Mouse (Mus musculus) heart, postnatal 0 days (tissue): ENCODE results near the gene Sla2.
"Not testable (repeated sequence)": the region's sequence is repeated elsewhere in the genome, so short reads cannot be mapped to it uniquely, and the experiment has no call there.

Experiments used
- CTCF ChIP-seq: IDR thresholded peaks from 2 replicates; pipeline ENCODE4 v1.5.1; 2016; ENCODE audit warnings: antibody characterized with exemption, control low read depth, low read depth
- EP300 ChIP-seq: IDR thresholded peaks from 2 replicates; pipeline ENCODE4 v1.6.1; 2016; ENCODE audit warnings: antibody characterized with exemption, low read depth

DNA sequence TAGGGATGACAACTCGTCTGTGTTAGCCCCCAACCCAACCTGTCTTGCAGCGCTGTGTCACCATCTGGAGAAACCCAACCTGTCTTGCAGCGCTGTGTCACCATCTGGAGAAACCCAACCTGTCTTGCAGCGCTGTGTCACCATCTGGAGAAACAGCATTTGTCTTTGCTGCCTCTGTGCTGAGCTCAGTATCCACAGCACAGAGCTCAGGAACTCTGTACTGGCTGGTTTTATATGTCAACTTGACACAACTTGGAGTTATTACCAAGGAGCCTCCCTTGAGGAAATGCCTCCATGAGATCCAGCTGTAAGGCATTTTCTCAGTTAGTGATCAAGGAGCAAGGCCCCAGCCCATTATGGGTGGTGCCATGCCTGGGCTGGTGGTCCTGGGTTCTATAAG is 38.1 kb upstream of the Sla2 start:
- not testable (repeated sequence) for TF ChIP-seq EP300, CTCF
